Mouse (Mus musculus): ENCODE results near the gene Hmgb4.

The Hmgb4 gene

GRCm38 (mm10) chr4:128224453-128224852 is 36.3 kb downstream of the Hmgb4 start:
- no peak for DNase-seq (ENCODE audit: low read depth, low spot score)

GRCm38 (mm10) chr4:128217991-128218595 is 42.7 kb downstream of the Hmgb4 start:
- no peak for DNase-seq (ENCODE audit: low read depth, low spot score)

Data from c-Kit-negative CD71-positive TER-119-positive erythroid progenitor cells, embryonic 14.5 days (primary cell).